Mouse (Mus musculus) bone marrow, adult 2 months (tissue): ENCODE results near the gene Wdr18. TPM values are rescaled to one million over a fixed set of nuclear protein-coding genes. Genes with fewer than 3 reads are reported as not detected.

ENCODE experiments used
- H3K27ac ChIP-seq: fragments of 200-500 bp; 2 replicates; pipeline ENCODE4 v1.5.1; 2012; ENCODE audit warnings: low read depth, mild to moderate bottlenecking, control low read depth, inconsistent platforms, low read length; ENCODE audit not compliant: control insufficient read depth, poor library complexity, insufficient read depth
- H3K4me1 ChIP-seq: fragments of 200-500 bp; 2 replicates; pipeline ENCODE4 v1.6.1; 2011; ENCODE audit warnings: low read length; ENCODE audit not compliant: control insufficient read depth, insufficient read depth
- H3K4me3 ChIP-seq: fragments of 200-500 bp; replicated peaks from 2 replicates; pipeline ENCODE3; 2011; ENCODE audit warnings: mild to moderate bottlenecking, low read depth, low read length, control low read depth; ENCODE audit not compliant: control insufficient read depth
- CTCF ChIP-seq: fragments of 200-500 bp; IDR thresholded peaks from 2 replicates; pipeline ENCODE4 v1.5.1; 2011; ENCODE audit warnings: low read length, control low read depth; ENCODE audit not compliant: control insufficient read depth, insufficient read depth
- POLR2A ChIP-seq: fragments of 200-500 bp; IDR thresholded peaks from 2 replicates; pipeline ENCODE4 v1.6.1; 2011; ENCODE audit warnings: low read depth, mild to moderate bottlenecking, control low read depth, low read length, borderline replicate concordance; ENCODE audit not compliant: control insufficient read depth
- WGBS: fragments of 180-500 bp; shearing (Covaris S2); methylation state at CpG from one replicate; pipeline ENCODE4 v1.1.7; 2018; 5-methylcytosine and 5-hydroxymethylcytosine counted together
- polyA plus RNA-seq: library from polyadenylated mRNA; stranded (reverse); fragments of >200 nt; gene quantifications from 2 replicates; pipeline ENCODE4 v1.2.4, GENCODE M21; 2011; ENCODE audit warnings: low replicate concordance; ENCODE audit not compliant: missing spikeins, insufficient read depth, insufficient read length

The Wdr18 gene
- polyA plus RNA-seq, 1 experiment, result 43.3 TPM

DNA sequence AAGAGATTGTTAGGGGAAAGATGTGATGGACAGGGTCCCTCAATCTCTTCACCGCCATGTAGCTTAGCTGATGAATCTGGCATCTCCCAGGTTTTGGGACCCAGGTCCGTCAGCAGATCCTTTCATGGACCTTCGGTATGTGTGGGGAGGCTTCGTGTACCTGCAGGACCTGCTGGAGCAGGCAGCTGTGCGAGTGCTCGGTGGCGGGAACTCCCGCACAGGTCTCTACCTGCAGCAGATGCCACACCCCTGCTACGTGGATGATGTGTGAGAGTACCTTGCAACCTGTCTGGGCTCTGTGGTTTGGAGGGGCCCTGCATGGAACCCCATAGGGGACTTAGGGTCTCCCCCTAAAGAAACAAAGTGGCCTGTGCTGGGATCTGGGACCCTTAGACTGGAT lies 42.0 kb downstream of the Wdr18 start:
- no peak overlapping the region for H3K4me3 ChIP-seq
- TF ChIP-seq CTCF, result no peak
- 91% methylated on average over 9 of the region's 9 CpGs for WGBS
- H3K4me1 ChIP-seq, result no peaks in the 10 kb centered on the region; the same call in 1 of the 2 replicates
- no peak overlapping the region for H3K27ac ChIP-seq

DNA sequence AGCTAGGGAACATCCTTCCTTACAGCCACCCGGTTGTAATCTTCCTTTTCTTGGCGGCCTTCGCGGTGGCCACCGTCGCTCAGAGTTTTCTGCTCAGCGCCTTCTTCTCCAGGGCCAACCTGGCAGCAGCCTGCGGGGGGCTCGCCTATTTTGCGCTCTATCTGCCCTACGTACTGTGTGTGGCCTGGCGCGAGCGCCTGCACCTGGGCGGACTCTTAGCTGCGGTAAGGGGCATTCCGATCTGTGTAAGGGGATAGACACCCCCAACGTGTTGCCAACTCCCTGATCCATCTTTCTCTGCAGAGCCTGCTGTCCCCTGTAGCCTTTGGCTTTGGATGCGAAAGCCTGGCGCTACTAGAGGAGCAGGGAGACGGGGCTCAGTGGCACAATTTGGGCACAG lies 42.9 kb downstream of the Wdr18 start:
- TF ChIP-seq CTCF, result no peak
- no peak for TF ChIP-seq POLR2A
- Histone ChIP-seq H3K4me1 (no peaks in the 10 kb centered on the region; the same call in 1 of the 2 replicates), H3K27ac (no peak overlapping the region), H3K4me3 (no peak overlapping the region)
- 91% methylated on average over 21 of the region's 21 CpGs for WGBS

DNA sequence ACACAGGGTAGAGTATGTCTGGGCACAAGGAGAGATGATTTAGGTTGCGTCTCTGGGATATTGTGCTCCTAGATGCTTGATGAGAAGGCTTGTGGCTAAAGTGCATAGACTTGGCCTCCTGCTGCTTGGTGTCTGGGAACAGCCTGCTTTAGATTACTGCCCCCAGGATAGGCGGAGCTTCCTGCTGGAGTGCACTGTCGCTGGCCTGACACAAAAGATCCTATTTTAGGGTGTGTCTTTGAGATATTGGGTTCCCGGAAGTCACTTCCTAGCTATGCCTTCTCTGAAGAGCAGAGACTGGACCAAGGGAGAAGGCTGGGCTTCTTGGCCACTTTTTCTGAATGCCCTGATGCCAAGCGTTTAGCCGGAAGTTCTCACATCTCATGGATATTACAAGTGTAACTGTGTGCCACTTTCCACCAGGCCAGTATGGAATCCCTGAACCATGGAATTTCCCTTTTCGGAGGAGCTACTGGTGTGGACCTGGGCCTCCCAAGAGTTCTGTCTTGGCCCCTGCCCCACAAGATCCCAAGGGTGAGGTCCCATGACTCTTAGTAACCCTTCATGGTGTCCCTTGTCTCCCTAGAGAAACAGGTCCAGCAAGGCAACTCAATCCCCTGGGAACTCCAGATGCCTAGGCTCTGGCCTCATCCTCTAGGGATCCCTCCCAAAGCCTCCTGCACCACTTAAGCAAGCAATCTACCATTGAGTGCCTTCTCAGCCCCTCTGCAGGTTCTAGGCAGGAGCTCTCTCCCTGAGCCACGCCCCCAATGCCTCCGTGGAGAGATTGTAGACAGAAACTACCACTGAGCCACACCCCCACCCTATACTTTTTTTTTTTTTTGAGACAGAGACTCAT lies 43.7 kb downstream of the Wdr18 start:
- no peak overlapping the region for H3K27ac ChIP-seq
- no peak for TF ChIP-seq CTCF
- TF ChIP-seq POLR2A, result no peak
- no peaks in the 10 kb centered on the region for H3K4me1 ChIP-seq
- no peak overlapping the region for H3K4me3 ChIP-seq
- 68% methylated on average over 9 of the region's 9 CpGs for WGBS

DNA sequence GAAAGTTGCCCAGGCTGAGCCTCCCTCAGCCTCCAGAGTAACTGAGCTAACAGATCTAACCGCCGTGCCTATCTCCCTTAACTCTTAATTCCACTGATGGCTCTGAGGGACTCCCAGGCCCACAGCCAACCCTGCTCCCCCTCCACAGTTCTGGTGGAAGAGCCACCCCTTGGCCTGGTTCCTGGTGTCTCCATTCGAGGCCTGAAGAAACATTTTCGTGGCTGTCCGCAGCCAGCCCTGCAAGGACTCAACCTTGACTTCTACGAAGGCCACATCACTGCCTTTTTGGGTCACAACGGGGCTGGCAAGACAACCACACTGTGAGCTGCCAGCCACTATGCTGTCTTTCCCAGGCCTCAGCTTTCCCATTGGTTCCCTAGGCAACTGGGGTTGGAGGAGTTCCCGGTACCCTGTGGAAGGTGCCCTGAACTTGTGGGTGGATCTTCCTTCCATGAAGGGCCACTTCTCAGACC lies 44.3 kb downstream of the Wdr18 start:
- 77% methylated on average over 8 of the region's 8 CpGs for WGBS
- no peak overlapping the region for H3K27ac ChIP-seq
- no peak overlapping the region for H3K4me3 ChIP-seq
- TF ChIP-seq POLR2A (no peak), CTCF (no peak)
- no peaks in the 10 kb centered on the region for H3K4me1 ChIP-seq

DNA sequence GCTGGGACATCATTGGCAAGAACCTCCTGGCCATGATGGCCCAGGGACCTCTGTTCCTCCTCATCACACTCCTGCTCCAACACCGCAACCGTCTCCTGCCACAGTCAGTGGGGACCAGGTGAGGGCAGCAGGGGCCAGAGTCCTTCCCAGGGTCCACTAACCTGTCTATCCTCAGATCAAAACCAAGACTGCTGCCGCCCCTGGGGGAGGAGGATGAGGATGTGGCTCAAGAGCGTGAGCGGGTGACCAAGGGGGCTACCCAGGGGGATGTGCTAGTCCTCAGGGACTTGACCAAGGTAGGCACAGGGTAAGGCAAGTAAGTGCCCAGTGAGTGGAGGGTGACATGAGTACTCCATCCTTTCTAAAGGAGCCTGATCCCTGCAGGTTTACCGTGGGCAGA lies 51.8 kb downstream of the Wdr18 start:
- Histone ChIP-seq H3K27ac (no peak overlapping the region), H3K4me3 (no peak overlapping the region), H3K4me1 (peaks cover 5% of the 10 kb centered on the region; the same call in 1 of the 2 replicates)
- no peak for TF ChIP-seq CTCF
- TF ChIP-seq POLR2A, result no peak
- WGBS, result 95% methylated on average over 6 of the region's 6 CpGs

DNA sequence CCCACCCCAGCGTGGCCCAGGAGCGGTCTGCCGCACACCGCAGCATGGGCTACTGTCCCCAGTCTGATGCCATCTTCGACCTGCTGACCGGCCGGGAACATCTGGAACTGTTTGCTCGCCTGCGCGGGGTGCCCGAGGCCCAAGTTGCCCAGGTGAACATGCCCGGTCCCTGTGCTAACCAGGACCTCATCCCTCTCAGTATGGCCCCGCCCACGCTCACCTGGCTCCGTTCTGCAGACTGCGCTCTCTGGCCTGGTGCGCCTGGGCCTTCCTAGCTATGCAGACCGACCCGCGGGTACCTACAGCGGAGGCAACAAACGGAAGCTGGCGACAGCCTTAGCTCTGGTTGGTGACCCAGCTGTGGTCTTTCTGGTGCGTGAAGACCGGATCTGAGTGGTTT lies 53.7 kb downstream of the Wdr18 start:
- Histone ChIP-seq H3K27ac (no peak overlapping the region; the same call in 1 of the 2 replicates), H3K4me3 (no peak overlapping the region), H3K4me1 (peaks cover 6% of the 10 kb centered on the region; the same call in 1 of the 2 replicates)
- TF ChIP-seq CTCF, result no peak
- TF ChIP-seq POLR2A, result no peak
- 90% methylated on average over 25 of the region's 25 CpGs for WGBS

DNA sequence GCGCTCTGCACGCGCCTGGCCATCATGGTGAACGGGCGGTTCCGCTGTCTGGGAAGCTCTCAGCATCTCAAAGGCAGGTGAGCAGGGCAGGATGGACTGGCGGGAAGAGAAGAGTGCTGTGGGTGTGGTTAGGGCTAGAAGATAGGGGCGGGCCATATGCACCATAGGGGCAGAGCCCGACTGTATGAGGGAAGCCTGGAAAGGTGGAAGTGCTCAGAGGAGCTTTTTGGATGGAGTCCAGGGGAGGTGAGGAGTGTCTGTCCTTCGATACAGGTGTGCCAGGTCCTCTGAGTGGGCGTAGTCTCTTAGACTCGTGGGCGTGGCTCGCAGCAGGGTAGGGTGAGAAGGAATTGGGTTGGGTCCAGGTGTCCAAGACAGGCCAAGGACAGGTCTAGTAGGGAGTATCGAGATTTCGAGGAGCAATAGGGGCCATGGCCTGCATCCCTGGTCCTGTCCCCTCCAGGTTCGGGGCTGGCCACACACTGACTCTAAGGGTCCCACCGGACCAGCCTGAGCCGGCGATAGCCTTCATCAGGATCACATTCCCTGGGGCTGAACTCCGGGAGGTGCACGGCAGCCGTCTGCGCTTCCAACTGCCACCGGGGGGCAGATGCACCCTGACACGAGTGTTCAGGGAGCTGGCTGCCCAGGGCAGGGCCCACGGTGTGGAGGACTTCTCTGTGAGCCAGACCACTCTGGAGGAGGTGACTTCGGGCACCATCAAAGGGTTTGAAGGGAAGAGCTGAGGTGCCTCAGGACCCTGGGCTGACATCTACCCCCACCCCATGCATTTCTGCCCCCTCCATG lies 54.7 kb downstream of the Wdr18 start:
- 69% methylated on average over 28 of the region's 28 CpGs for WGBS
- Histone ChIP-seq H3K4me3 (no peak overlapping the region), H3K4me1 (peaks cover 7% of the 10 kb centered on the region; the same call in 1 of the 2 replicates), H3K27ac (peak overlapping the region; percentile 43)
- peak; percentile 30; the same call in 1 of the 2 replicates for TF ChIP-seq POLR2A
- peak; percentile 58 for TF ChIP-seq CTCF

DNA sequence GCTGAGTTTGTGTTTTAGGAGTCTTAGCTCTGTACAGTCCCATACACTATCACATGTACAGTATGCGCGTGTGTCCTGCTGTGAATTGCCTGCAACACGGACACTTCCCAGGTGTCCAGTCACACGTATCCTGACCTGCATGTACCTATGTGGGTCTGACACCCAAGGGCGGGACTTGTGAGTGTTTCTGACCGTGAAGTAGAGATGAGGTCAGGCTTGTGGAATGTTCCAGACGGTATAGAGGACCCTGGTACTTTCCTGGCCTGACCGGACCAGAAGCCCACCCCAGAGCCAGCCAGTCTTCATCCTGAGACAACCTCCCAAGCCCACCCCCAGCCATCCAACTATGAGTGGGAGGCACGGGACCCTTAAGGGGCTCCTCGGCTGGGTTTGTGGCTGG lies 55.6 kb downstream of the Wdr18 start:
- no peak for TF ChIP-seq POLR2A
- no peak for TF ChIP-seq CTCF
- peak overlapping the region; percentile 60; the same call in 1 of the 2 replicates for H3K27ac ChIP-seq
- H3K4me3 ChIP-seq, result no peak overlapping the region
- 88% methylated on average over 10 of the region's 10 CpGs for WGBS
- H3K4me1 ChIP-seq, result peaks cover 7% of the 10 kb centered on the region; the same call in 1 of the 2 replicates

DNA sequence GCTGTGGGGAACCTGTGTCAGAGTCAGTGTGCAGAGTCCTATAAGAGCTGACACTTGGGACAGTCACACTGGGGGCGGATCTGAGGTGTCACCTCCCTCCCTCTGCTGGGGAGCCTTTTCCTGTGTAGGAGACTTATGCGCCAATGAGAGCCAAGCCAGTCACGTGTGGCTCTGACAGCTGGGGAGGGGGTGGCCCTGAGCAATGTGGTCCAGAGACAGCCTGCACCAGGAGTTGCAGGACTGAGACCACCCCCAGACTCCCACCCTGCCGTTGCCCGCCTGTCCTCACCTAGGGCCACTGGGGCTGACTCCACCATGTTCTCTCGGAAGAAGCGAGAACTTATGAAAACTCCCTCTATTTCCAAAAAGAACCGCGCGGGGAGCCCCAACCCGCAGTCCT lies 56.6 kb downstream of the Wdr18 start, which contains the start of gene Arhgap45:
Gene Arhgap45 (plus strand): TSS at position 143 of the 400 bp plus-strand sequence.
- TF ChIP-seq CTCF (no peak), POLR2A (peak; percentile 82)
- WGBS, result 4% methylated on average over 11 of the region's 11 CpGs
- Histone ChIP-seq H3K27ac (peak within 1 kb of the TSS; percentile 98), H3K4me3 (peak within 1 kb of the TSS; percentile 92), H3K4me1 (peaks cover 7% of the 10 kb centered on the region; the same call in 1 of the 2 replicates)
